Mouse (Mus musculus) adrenal gland, postnatal 14 days (tissue): Measurements from ENCODE around the gene Fbxl15. TPM values are rescaled to one million over a fixed set of nuclear protein-coding genes. Genes with fewer than 3 reads are reported as not detected.

ENCODE experiments used
- DNase-seq: peaks from one replicate; pipeline ENCODE4 v3.0.0; 2021; ENCODE audit warnings: mixed read lengths
- total RNA-seq: library from RNA; stranded (reverse); gene quantifications from 2 replicates; pipeline ENCODE4 v1.2.3, GENCODE M21; 2021

Gene Fbxl15
- total RNA-seq, 1 experiment from 2014 or later: 8.7 TPM

DNA sequence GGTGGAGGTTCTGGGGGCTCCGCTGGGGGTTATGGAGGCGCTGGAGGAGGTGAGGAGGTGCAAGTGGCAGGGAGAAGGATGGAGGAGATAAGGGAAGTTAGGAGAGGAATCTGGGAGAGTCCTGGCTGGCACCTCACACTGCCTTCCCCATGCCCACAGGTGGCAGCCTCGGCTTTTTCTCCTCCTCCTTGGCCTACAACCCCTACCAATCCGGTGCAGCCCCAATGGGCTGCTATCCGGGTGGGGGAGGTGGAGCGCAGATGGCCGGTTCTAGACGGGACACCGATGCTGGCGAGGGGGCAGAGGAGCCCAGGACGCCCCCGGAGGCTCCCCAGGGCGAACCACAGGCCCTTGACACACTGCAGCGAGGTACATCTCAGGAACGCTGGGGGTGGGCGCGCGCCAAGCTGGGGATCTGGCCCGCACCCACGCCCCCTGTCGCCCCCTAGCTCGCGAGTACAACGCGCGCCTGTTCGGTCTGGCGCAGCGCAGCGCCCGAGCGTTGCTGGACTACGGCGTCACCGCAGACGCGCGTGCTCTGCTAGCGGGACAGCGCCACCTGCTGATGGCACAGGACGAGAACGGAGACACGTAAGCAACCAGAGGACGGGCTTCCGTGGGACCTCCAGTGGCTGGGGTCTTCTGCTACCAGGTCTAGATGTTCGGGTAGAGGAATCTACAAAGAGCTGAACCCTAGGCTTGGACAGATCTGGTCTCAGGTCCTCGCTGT lies 19.1 kb upstream of the Fbxl15 start:
- DNase-seq: peak; percentile 89

DNA sequence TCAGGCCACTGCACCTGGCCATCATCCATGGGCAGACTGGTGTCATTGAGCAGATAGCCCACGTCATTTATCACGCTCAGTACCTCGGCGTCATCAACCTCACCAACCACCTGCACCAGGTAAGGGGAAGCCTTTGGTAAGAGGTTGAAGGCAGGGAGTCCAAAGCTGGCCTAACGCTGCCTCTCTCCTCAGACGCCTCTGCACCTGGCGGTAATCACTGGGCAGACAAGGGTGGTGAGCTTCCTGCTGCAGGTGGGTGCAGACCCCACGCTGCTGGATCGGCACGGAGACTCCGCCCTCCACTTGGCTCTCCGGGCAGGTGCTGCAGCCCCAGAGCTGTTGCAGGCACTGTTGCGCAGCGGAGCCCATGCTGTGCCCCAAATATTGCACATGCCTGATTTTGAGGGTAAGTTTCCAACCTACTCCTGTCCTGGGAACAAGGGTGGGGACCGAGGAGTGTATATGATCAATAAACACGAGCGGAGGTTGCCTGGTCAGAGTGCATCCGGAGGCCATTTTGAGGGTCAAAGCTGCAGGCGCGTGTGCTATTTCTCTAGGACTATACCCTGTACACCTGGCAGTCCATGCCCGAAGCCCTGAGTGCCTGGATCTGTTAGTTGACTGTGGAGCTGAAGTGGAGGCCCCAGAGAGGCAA lies 18.2 kb upstream of the Fbxl15 start:
- no peak for DNase-seq

DNA sequence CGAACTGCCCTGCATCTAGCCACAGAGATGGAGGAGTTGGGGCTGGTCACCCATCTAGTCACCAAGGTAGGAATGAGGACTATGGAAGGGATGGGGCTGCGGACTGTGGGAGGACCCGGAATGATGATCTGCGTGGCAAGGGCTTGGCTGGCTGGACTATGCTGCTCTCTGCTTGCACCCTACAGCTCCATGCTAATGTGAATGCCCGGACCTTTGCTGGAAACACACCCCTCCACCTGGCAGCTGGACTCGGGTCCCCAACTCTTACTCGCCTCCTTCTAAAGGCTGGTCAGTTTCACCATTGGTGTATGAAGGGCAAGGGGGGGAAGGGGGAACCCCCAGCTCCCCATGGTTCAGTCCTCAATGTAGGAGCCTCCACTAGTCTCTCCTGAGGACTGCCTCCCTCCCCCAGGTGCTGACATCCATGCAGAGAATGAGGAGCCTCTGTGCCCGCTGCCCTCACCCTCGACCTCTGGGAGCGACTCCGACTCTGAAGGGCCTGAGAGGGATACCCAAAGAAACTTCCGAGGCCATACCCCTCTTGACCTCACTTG lies 17.6 kb upstream of the Fbxl15 start:
- DNase-seq: no peak

DNA sequence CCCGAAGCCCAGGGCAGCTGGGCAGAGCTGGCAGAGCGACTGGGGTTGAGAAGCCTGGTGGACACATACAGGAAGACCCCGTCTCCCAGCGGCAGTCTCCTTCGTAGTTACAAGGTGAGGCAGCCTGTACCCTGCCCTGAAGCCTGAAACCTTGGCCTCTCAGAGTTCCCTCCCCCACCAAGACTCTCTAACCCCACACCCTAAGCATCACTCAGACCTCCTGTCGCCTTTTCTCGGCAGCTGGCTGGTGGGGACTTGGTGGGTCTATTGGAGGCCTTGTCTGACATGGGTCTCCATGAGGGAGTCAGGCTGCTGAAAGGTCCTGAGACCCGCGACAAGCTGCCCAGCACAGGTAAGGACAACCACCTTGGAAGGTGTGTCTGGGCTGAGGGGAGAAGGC lies 16.6 kb upstream of the Fbxl15 start:
- DNase-seq: no peak

DNA sequence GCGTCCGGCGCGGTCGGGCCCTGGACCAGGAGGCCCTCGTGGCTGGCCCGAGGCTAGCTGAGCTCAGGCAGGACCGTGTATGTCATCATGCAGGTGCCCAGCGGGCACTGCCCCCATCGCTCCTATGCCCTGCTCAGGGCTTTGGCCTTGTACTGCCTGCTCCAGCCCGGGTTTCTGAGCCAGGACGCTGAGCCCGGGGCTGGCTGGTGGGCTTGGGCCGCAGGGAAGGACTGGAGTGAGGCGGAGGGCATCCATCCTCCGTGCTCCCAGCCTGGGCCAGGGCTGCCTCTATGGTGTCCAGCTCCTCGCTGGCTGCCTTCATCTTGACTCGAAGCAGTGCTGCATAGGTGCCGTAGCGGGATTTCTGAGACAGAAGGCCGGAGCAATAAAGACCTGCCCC lies 15.4 kb upstream of the Fbxl15 start:
- DNase-seq: no peak

DNA sequence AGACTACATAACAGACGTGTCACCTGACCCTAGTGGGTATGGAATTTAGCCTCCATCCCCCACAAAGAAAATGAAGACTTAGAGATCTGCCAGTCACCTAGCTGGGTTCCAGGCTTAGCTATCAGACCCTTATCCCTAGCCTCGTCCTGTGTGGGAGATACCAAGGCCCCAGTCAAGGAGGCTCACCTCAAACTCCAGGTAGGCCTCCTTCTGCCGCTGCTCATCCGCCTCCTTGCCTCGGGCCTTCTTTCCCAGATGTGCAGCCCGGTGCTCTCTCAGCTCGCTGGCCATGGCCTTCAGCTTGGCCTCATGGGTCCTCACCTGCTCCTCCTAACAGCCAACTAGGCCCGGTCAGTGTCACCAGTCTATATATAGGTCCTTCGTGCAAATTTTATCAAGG lies 14.9 kb upstream of the Fbxl15 start:
- no peak for DNase-seq

DNA sequence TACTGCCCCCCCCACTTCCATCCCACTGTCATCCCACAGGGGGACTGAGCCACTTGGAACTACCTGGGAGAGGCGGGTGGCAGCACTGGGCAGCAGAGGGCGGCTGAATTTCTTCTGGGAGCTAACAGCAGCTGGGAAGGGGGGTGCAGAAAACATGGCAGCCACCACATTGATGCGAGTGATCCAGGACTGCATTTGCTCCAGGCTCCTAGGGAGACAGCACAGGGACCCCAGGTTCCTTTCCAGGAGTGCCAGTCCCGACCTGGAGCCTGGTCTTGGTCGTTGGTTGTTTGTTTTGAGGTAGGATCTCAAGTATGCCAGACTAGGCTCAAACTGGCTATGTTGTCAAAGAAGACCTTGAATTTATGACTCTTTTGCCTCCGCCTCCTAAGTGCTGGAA lies 14.4 kb upstream of the Fbxl15 start:
- no peak for DNase-seq

DNA sequence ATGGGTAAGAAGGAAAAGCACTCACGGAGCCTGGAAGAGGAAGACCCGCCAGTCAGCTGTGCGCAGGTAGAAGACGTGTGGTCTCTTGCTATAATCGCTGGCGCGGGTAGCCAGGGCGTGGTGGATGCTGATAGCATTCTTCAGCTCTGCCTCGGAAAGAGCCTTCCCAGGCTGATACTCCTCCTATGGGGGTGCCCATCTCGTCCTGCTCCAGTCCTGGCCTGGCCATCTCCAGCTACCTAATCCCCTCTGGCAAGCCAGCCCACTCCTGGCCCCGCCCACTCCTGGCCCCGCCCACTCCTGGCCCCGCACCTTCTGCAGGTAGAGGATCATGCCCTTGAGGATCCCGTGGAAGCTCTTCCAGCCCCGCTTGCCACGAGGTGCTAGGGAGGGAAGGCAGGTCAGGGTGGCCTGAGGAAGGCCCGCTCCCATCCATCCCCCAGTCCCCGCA lies 13.8 kb upstream of the Fbxl15 start:
- no peak for DNase-seq

DNA sequence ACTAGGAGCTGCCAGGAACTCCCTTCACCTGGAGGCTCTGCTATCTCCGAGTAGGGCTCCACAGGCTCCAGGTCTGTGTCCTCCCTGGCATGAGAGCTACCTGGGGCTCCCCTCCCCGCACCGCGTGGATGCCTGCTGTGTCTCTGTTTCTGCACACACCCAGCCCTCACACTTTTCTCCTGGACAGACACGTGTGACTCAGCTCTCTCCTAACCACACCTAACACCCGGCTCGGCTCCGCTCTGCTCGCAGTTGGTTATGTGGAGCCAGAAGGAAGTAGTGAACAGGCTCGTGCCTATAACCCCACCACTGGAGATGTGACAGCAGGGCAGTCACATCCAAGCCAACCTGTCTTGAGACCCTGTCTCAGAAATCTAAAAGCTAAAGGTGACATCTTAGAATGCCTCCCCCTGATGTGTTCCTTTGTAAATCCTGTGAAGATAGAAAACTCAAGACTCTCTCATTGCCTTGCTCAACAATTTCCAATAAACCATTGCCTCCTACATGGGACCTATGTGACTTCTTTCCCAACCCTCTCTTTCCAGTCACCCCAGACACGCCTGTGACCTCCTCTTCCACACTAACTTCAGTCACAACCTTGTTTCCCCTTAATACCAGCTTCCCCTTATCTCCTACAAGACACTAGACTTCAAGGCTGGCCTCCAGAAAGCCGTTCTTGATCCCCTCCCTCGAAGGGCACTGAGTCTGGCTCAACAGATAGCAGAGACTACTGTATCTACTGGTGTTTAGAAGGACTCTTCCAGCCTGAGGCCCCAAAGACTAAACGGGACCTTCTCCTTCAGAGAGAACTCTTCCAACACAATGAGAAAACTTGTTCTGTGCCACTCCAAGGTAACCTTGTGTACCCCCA lies 12.9 kb upstream of the Fbxl15 start:
- DNase-seq: peak; percentile 24

DNA sequence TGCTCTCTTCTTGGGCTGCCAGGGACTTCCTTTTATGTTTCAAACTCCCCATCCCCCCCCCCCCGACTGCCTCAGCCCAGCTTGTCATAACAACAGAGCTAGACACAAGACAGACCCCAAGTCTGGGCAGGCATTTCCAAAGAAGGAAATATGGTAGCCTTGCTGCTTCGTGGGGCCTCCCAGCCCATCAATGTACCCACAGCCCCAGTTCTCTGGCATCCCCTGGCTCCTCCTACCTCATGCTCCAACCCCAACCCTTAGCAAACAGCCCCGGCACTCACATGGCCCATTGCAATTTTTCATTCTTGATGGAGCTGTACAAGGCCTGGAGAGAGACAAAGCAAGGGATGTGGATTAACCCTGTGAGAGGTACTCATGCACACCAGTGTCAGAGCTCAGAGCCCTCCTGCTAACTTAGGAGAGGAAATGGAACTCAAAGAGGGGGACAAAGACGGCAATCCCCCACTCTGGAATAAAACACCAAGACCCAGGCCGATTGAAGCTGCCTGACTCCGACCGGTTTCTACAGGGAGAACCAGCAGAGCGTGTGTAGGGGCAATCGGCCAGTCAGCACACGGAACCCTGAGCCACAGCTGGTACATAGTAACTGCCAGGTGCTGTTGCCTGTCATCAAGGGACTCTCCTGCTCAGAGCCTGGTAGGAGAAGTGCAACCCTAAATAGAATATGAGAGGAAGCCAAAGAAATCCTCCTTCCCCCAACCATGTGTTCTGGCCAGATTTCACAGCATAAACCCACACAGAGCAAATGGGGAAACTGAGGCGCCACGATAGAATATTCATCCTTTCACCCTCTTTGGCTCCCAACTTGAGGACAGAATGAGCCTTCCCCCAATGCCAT lies 12.0 kb upstream of the Fbxl15 start:
- peak; percentile 6 for DNase-seq

DNA sequence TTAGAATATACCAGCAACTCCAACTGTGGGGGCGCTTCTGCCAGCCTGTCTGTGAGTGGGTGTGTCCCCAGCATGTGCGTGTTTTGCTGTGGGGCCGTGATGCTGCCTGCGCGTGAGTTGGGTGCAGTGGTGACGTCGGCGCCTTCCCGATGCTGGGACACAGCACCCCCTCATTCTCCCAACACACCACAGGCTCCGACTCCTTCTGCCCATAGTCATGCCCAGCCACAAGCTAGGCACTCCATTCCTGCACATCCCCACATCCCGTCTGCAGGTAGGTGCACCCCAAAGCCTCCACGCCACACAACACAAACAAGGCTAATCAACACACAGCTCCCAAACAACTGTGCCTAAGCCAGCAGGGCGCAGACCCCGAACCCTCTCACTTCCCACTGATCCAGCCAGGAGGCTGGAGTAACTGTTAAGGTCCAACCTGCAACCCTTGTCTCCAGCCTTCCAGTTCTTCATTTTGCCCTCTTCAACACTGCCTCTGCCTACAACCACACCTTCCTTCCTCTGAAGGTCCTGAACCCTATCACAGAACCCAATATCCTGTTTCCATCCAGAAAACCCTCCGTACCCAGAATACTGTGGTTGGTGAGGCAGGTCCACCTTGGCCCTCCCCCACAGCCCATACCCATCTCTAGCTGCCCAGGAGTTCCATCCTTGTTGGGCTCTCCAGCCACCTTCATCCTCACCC lies 11.0 kb upstream of the Fbxl15 start:
- peak; percentile 3 for DNase-seq

DNA sequence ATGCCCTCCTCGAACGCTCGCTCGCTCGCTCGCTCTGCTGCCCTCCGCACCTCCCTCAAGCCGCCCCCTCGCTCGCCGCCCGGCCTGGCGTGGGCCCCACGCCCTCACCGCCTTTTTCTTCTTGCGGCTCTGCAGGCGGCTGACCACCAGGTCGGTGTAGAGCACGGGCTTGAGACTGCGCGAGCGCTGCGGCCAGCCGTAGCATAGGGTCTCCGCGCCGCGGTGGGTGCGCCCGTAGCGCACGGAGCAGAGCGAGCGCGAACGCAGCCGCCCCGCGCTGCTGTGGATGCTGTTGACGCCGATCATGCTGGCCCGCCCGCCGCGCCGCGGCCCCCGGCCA lies 10.5 kb upstream of the Fbxl15 start:
- no peak for DNase-seq

DNA sequence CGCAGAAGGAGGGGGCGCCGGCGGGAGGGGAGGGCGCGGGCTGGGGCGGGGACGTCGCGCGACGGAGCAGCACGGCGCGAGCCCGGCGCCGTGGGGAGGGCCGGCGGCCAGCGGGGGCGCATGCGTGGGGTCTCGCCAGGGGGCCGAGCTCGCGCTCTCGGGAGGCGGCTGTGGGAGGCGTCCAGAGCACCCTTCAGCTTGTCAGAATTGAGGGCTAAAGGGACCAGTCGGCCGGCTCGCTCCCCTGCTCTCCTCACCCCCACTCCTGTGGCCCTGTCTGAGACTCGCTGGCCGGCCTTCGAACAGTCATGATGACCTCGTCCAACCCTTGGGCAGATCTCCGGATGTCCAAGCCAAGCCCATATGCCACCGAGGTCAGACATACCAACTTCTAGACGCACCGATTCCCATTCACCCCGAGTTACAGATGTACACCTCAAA lies 9.9 kb upstream of the Fbxl15 start:
- peak; percentile 55 for DNase-seq

DNA sequence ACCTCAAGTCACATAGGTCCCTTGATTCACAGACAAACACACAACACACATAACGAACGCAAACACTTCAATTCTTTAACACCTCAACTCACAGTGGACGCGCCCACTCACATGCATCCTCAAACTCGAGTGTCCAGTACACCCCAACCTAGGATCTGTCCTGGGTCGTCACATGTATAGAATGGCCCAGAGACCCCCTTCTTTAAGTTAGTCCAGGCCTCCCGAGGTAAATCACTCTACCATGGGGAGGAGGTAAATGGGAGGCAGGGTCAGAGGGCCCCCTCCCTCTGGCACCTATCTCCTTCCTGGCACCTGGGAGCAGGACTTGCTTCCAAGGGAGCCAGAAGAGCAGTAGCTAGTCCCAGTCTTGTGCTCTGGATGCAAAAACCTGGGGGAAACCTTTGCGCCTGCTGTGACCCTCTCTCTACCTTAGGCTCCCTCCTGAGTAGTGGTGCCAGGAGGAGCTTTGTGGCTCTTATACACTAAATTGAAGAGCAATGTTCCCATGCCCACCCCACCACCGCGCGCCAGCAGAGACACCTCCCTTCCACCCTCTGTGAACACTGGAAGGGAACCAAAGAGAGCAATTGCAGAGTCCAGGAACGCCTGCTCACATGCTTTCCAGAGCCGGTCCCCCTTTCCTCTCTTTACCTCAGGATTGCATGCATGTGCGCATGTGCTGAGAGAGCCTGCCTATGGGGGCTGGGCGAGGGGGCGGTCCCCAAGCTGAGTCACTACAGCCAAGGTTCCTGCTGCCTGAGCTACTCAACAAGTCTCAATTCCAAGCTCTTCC lies 9.2 kb upstream of the Fbxl15 start:
- peak; percentile 94 for DNase-seq

DNA sequence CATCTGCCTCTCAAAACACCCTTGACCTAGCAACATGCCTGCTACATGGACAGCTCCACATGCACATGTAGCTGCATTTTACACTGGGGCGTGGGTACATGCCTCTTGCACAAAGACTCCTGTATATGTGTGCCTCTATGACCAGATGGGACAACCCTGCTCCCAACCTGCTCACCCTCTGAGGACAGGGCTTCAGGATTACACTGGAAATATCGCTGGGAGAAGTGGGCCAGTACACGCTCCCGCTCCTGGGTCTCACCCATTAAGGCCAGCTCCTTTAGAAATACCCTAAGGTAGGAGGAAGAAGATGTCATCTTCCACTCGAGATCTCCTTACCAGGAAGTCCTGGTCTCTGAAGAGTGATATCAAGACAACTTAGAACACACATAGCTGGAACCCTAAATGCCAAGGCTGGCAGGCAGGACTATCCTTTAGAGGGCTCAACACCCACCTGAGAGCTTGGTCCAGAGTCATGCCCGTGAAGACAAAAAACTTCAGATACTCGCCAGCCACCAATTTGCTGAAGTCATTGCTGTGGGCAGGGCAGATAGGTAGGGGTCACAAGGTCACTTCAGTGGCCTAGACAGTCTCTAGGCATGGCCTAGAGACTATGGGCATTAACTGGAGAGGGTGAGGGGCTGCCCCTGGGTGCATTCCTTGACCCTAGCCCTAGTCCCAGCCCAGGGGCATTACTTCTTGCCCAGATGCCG lies 7.8 kb upstream of the Fbxl15 start:
- peak; percentile 1 for DNase-seq

DNA sequence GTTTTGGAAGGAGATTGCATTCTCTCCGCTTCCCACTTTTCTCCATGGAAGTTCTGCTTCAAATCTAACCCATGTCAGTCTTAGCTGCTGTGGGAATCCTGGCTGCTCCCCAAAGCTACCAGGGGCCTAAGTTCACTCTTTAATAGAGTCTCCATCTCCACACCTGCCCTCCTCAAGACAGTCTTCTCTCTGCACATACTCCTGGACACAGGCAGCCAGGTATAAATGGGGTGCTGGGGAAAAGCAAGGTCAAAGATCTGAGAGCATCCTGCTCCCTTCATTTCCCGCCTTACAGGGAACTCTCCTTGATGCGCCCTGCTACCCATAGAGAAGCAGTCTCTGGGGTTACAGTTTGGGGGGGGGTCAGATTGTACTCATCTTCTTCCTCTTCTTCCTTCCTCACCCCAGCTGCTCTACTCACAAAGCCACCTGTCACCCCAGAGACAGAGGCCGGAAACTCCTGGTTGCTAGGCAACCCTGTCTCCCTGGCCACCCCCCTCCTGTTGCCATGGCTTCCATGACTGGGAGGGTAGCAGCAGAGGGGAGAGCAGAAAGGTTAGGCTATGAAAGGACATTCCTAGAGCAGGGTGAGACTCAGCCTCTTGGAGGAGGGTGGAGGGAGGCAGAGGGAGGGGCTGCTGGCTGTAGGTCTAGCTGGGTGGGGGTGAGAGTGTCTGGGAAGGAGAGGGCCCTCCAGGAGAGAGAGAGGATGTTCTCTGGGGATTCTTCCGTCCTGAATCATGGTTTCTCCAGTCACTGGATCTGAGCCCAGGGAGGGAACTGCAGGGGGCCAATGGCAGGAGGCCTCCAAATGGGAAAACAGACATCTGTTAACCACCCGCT lies 6.7 kb upstream of the Fbxl15 start:
- peak; percentile 33 for DNase-seq

DNA sequence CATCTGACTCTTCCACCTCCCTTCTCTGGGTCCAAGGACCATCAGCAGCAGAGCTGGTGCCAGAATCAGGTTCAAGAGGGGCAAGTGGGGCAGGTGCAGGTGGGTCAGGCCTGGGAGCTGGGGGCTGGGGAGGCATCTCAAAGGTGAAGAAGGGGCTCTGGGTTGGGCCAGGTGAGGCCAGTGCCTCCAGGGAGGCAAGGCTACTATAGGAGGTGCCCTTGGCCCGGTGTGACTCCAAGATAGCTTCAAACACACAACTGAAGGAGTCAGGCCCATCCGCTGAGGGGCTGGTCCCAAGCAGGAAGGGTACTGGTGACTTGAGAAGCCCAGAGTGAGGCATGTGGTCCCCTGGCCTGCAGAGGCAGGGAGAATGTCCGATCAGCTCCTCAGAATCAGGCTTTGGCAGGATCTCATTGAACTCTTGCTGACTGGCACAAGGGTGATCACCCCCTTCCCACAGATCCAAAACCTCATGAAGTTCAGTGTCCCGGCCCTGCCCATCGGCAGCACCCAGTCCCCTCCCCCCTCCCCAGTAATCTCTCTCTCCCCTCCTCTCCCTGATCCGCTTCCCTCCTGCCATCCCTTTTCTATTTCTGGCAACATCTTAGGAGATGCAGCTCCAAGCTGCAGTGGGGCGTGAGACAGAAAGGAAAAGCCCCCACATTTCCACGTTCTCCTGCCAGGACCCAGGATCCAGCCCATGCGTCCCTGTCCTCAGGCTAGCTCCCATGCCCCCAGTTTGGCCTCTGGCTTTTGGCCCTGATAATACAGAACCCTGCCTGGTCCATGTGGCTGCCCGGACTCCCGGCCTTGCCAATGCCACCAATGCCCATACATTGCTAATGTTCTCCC lies 5.6 kb upstream of the Fbxl15 start:
- DNase-seq: peak; percentile 1
